ENCODE assay signal across 11 mouse cellular contexts in the genomic region with DNA sequence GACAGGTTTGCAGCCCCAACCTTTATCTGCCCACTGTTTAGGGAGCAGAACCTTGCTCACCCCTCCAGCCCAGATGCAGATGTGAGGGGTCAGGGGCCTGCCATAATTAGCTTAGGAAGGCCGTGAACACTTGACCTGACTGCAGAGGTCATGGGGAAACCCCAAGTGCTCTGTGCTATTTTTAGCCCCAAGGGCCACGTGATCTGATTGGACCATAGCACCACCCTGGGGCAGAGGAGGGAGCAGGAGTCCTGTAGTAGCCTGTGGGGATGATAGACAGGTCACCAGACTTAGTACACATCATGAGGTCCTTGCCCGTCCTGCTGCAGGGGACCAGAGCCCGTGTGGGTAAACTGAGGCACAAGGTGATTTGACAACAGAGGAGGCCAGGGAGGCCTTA.
DNase-seq lines count a peak whose midpoint lies in the region; ATAC-seq lines count a peak whose summit lies in the region.
"Had no signal": no experiment of that assay in that cellular context is flagged by ENCODE, and none has a peak within 500 bp of the region (broad histone marks: within the 10 kb centered on the region; RNA-seq: fewer than 3 reads in every experiment).

No protein-coding gene starts in this region.

- no peak overlapping the region for H3K9ac ChIP-seq in hindbrain, embryonic 13.5 days
- no peak overlapping the region for H3K9ac ChIP-seq in hindbrain, embryonic 11.5 days (ENCODE audit: low read depth, low read length)
- no peak overlapping the region for H3K9ac ChIP-seq in heart, embryonic 14.5 days (ENCODE audit: low read length)
- no peak overlapping the region for H3K9ac ChIP-seq in limb, embryonic 13.5 days
- H3K9ac ChIP-seq: limb, embryonic 12.5 days had no signal

- no peak for DNase-seq in hindbrain, embryonic 11.5 days (ENCODE audit: low spot score)
- DNase-seq in R1 (ENCODE audit: low read depth, low spot score) = peak; percentile 39
- DNase-seq in urinary bladder, postnatal 10 days (ENCODE audit: low spot score) = no peak
- no peak for DNase-seq in spleen, postnatal 36 days (ENCODE audit: low spot score in 2 of 2)
- DNase-seq: gastrocnemius, adult 2 months; thymus, postnatal 36 days had no signal

- ATAC-seq in hindbrain, embryonic 13.5 days (ENCODE audit: low FRiP score) = peak; percentile 33; the same call in 1 of the 2 replicates
- ATAC-seq in hindbrain, embryonic 11.5 days (ENCODE audit: low FRiP score) = no peak
- ATAC-seq in heart, embryonic 14.5 days (ENCODE audit: insufficient number of reproducible peaks, insufficient read depth, low FRiP score, low read depth) = 0 out of 2 replicates have a peak, but pooled peaks have one; percentile 40
- no peak for ATAC-seq in limb, embryonic 13.5 days (ENCODE audit: low FRiP score, low read depth)
- no peak for ATAC-seq in megakaryocyte, adult 5-6 weeks (ENCODE audit: poor library complexity, severe bottlenecking)

- no peaks in the 10 kb centered on the region for H3K9me3 ChIP-seq in hindbrain, embryonic 13.5 days
- no peaks in the 10 kb centered on the region for H3K9me3 ChIP-seq in hindbrain, embryonic 11.5 days (ENCODE audit: control insufficient read depth, low read length)
- H3K9me3 ChIP-seq in heart, embryonic 14.5 days (ENCODE audit: control insufficient read depth, low read length) = no peaks in the 10 kb centered on the region
- H3K9me3 ChIP-seq in limb, embryonic 13.5 days = 0 out of 2 replicates have a peak, but pooled peaks cover 4% of the 10 kb centered on the region

- no peak overlapping the region for H3K4me2 ChIP-seq in hindbrain, embryonic 13.5 days
- no peak overlapping the region for H3K4me2 ChIP-seq in hindbrain, embryonic 11.5 days (replicated peaks; ENCODE audit: low read depth, low read length)
- no peak overlapping the region for H3K4me2 ChIP-seq in heart, embryonic 14.5 days (ENCODE audit: low read length)
- H3K4me2 ChIP-seq in limb, embryonic 13.5 days (replicated peaks) = 0 out of 2 replicates have a peak overlapping the region, but pooled peaks have one; percentile 30

- H3K27ac ChIP-seq in hindbrain, embryonic 13.5 days = 0 out of 2 replicates have a peak overlapping the region, but pooled peaks have one; percentile 76
- no peak overlapping the region for H3K27ac ChIP-seq in hindbrain, embryonic 11.5 days (ENCODE audit: low read depth, low read length)
- H3K27ac ChIP-seq in heart, embryonic 14.5 days (replicated peaks in 1 of 2; ENCODE audit: control insufficient read depth in 1 of 2, insufficient read depth in 1 of 2, low read depth in 2 of 2, low read length in 2 of 2) = peak overlapping the region in 1 of 2 experiments; percentile 14; a peak in 1 of 4 replicates
- H3K27ac ChIP-seq in limb, embryonic 13.5 days = no peak overlapping the region

- 60% methylated on average over 4 of the region's 4 CpGs for WGBS in hindbrain, embryonic 13.5 days
- WGBS in hindbrain, embryonic 11.5 days = 53% methylated on average over 4 of the region's 4 CpGs
- 26% methylated on average over 4 of the region's 4 CpGs for WGBS in heart, embryonic 14.5 days
- 47% methylated on average over 4 of the region's 4 CpGs for WGBS in limb, embryonic 13.5 days

- H3K4me1 ChIP-seq in hindbrain, embryonic 13.5 days (replicated peaks) = peaks cover 20% of the 10 kb centered on the region
- no peaks in the 10 kb centered on the region; the same call in 1 of the 2 replicates for H3K4me1 ChIP-seq in hindbrain, embryonic 11.5 days (replicated peaks; ENCODE audit: control insufficient read depth, insufficient read depth, low read length)
- peaks cover 29 to 30% of the 10 kb centered on the region in 2 experiments for H3K4me1 ChIP-seq in heart, embryonic 14.5 days (ENCODE audit: control insufficient read depth in 2 of 2, insufficient read depth in 2 of 2, low read length in 2 of 2)
- peaks cover 35% of the 10 kb centered on the region for H3K4me1 ChIP-seq in limb, embryonic 13.5 days

- H3K36me3 ChIP-seq in hindbrain, embryonic 13.5 days = no peaks in the 10 kb centered on the region
- H3K36me3 ChIP-seq in hindbrain, embryonic 11.5 days (ENCODE audit: control insufficient read depth, insufficient read depth, low read length) = no peaks in the 10 kb centered on the region
- H3K36me3 ChIP-seq in heart, embryonic 14.5 days (ENCODE audit: control insufficient read depth, insufficient read depth, low read length) = no peaks in the 10 kb centered on the region
- H3K36me3 ChIP-seq in limb, embryonic 13.5 days = no peaks in the 10 kb centered on the region
- H3K36me3 ChIP-seq: limb, embryonic 12.5 days had no signal

- peaks cover 11% of the 10 kb centered on the region; the same call in 1 of the 2 replicates for H3K27me3 ChIP-seq in hindbrain, embryonic 13.5 days
- H3K27me3 ChIP-seq in hindbrain, embryonic 11.5 days (ENCODE audit: control insufficient read depth, insufficient read depth, low read length) = no peaks in the 10 kb centered on the region
- no peaks in the 10 kb centered on the region for H3K27me3 ChIP-seq in heart, embryonic 14.5 days (ENCODE audit: control insufficient read depth, insufficient read depth, low read length)
- peaks cover 49% of the 10 kb centered on the region for H3K27me3 ChIP-seq in limb, embryonic 13.5 days

- H3K4me3 ChIP-seq in hindbrain, embryonic 13.5 days = no peak overlapping the region
- no peak overlapping the region for H3K4me3 ChIP-seq in hindbrain, embryonic 11.5 days (ENCODE audit: low read depth, low read length)
- H3K4me3 ChIP-seq in heart, embryonic 14.5 days (ENCODE audit: control insufficient read depth in 1 of 2, insufficient read depth in 1 of 2, low read depth in 1 of 2, low read length in 2 of 2) = no peak overlapping the region
- no peak overlapping the region for H3K4me3 ChIP-seq in limb, embryonic 13.5 days
- H3K4me3 ChIP-seq: limb, embryonic 12.5 days had no signal

Comparison
In these comparisons a context has a peak if more than half of its experiments do, and no peak if none do; other contexts are left out.
1. ATAC-seq: peak in hindbrain, embryonic 13.5 days (single experiment) and heart, embryonic 14.5 days (single experiment); none in hindbrain, embryonic 11.5 days (single experiment), limb, embryonic 13.5 days (single experiment) and megakaryocyte, adult 5-6 weeks (single experiment).